Mouse (Mus musculus) adrenal gland, adult 2 months (tissue): ENCODE data around the gene Neurl4. TPM values are rescaled to one million over a fixed set of nuclear protein-coding genes. Genes with fewer than 3 reads are reported as not detected.
"Not testable (repeated sequence)": the region's sequence is repeated elsewhere in the genome, so short reads cannot be mapped to it uniquely, and the experiment has no call there.

Experiments
- DNase-seq: peaks from one replicate; pipeline ENCODE4 v3.0.0; 2021
- long read RNA-seq: library from polyadenylated mRNA; stranded (forward); transcript quantifications from one replicate; pipeline ENCODE4 v2.0.0, GENCODE M21; 2021
- polyA plus RNA-seq: library from polyadenylated mRNA; depleted of rRNA; stranded (reverse); fragments of >200 nt; gene quantifications from 2 replicates; pipeline ENCODE4 v1.2.3, GENCODE M21; 2012; rRNA removed
- total RNA-seq, 2 experiments: library from RNA; stranded (reverse); gene quantifications; 2 replicates each; pipeline ENCODE4 v1.2.3; 2021

Neurl4 gene
- total RNA-seq (10 to 100 TPM; 40.6 to 44.2 TPM), polyA plus RNA-seq (38.6 and 47.6 TPM in 2 replicates)
- long read RNA-seq, full-length matches to known transcripts = 3 of 14 reads
- long read RNA-seq, partial matches to known transcripts = 3 of 14 reads
- long read RNA-seq, other reads (novel, unspliced or antisense) = 8 of 14 reads

GRCm38 (mm10) chr11:69900471-69901405 lies at the start of gene Neurl4, which contains the start of gene 2810408A11Rik:
Neurl4 (plus strand) TSS chr11:69901072.
2810408A11Rik (minus strand) TSS chr11:69900987.
- DNase-seq = peak; percentile 92

DNA sequence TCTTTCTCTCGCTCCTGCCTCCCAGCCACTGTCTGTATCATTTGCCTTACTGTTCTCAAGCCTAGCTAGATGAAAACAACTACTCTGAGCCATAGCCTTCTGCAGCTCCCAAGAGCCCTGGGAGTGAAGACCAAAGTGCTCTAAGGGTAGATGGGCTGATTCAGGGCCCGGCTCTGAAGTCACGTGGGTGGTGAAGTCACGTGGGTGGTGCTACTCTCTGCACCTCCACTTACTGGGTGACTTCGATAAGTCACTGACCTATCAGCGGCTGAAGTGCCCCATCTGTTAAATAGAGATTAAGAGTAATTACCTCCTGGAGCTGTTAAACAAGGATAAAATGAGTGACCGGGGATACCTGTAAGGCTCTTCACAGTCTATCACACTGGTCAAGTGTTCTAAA lies 46.9 kb upstream of the Neurl4 start:
- no peak for DNase-seq

DNA sequence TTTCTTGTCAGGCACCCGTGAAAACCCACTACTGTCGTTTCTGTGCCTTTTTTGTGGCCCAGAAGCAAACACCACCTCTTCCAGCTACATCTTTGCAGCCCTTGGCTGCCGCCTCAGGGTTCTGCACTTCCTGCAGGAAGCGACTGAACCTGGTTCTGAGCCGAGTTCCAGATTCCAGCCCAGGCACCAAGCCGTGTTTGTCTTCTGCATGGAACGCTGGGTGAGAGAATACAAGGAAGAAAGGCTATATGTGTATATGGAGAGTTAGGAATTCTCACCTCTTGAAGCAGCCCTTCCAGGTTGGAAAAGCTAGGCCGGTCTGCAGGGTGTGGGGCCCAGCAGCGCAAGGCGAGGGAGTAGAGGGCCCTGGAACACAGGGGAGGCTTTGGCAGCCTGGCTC lies 46.2 kb upstream of the Neurl4 start:
- no peak for DNase-seq

GRCm38 (mm10) chr11:69855347-69855746 lies 45.5 kb upstream of the Neurl4 start:
- DNase-seq = peak; percentile 55

DNA sequence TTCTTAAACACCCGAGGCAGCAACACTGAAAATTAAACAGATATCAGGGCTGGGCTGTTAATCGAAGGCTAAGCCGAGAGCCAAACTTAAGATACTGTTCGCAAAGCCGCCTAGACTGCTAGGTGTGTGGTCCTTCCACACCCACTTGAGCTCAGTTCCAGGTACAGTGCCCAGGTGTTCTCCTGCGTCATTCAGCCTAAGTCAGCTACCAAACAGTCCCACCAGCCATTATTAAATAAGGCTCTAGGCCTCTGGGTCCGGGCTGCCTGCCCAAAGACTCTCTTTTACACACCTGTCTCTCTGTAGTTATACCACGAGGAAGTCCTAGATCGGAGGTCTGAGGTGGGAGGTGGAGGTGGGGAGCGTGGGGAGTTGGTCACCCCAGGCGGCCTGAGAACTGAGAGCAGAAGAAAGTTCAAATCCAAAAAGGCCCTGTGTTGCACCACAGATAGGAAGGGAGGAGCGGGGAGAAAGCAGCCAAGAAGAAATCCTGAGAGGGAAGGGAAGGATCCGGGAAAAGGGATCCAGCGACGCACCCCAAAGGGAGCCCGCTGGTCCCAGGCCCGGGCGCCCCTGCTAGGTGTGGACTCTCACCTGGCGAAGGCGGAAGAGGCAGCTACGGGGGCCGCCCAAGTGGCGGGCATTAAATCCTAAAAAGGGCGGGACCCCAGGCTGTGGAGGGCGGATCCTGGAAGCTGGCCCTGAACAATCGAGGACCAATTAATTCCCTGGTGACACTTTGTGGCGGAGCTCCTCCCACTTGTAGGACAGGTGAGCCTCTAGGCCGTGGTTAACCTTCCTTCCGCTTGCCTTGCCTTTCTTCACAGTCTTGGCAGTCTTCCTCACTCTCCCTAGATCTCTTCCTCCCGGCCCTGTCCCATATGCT lies 42.5 kb upstream of the Neurl4 start, which contains the start of gene Tnk1:
Gene Tnk1 (minus strand): TSS at position 618 of the 886 bp plus-strand sequence.
- DNase-seq = no peak

DNA sequence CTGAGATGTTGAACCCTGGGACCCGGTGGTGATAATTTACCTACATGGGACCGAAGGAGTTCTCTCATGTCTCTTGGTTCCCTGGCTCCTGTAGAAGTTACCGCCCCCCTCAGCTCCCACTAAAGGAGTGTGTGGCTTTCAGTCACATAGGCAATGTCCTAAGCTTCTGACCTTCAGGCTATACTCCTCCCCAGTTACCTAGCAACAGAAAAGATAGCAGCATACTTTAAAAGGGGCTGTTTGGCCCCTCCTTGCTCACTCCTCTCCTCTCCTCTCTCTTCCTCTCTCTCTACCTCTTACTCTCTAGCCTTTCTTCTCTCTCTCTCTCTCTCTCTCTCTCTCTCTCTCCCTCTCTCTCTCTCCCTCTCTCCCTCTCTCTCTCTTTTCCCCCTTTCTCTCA lies 37.1 kb upstream of the Neurl4 start:
- DNase-seq = not testable (repeated sequence)

- no peak for DNase-seq
These were observed 36.6 kb upstream of the Neurl4 start for GRCm38 (mm10) chr11:69864138-69864860.

- no peak for DNase-seq
These were observed 35.3 kb upstream of the Neurl4 start for GRCm38 (mm10) chr11:69865561-69865960.

GRCm38 (mm10) chr11:69867335-69867734 lies 33.5 kb upstream of the Neurl4 start:
- DNase-seq = no peak

GRCm38 (mm10) chr11:69870289-69871069 lies 30.4 kb upstream of the Neurl4 start:
- DNase-seq = no peak

DNA sequence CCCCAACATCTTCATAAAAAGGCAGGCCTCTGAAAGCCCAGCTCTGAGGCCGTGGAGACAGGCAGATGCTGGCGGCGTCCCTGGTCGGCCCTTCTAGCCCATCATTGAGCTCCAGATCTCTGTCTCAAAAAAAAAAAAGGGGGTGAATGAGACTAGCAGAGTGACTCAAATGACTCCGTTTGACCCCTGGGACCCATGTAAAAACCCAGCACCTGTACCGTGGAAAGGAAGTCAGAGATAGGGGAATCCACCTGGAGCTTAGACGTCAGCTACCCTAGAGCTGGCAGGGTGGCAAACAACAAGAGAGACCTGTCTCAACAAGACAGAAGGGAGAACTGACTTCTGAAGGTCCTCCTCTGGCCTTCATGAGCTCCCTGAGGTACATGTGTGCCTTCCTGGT lies 29.1 kb upstream of the Neurl4 start:
- DNase-seq = no peak

GRCm38 (mm10) chr11:69872451-69872850 lies 28.4 kb upstream of the Neurl4 start:
- peak; percentile 67 for DNase-seq

DNA sequence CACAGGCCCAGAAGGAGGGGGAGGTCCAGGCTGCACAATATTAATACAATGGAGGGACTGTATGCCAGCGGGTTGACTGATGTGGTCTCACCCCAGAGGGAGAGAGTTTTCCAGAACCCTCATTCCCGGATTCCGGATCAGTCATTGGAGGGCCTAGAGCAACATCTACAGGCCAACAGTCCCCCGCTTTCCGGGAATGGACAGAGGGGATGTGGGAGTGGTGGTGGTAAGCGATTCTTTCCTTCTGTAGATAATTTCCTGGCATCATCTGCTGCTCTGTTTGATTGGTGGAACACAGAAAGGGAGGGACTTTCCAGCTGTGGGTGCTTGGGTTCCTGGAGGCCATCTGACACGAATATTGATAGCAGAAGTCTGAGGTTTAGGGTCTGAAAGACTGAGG lies 24.7 kb upstream of the Neurl4 start:
- DNase-seq = peak; percentile 40

- peak; percentile 86 for DNase-seq
These were observed 24.0 kb upstream of the Neurl4 start for GRCm38 (mm10) chr11:69876867-69877266.

DNA sequence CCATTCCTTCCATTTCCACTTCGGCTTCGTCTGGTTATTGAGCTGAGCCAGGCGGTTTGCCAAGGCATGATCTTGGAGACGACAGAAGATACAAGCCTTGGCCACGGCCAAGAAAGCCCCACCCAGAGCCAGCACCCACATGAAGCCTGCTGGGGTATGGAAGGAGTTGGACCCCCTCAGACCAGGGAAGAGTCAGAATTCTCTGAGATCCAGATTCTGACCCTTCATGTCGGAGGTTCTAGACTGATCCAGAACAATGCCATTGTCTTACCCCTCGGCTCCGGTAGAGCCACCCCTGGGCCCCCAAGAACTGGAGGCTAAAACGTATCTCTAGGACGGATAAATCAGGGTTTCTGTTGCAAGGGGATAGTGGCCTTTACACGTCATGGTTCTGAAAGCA lies 23.0 kb upstream of the Neurl4 start, which contains the start of gene Tmem95:
Gene Tmem95 (minus strand): TSS at position 141 of the 400 bp plus-strand sequence.
- no peak for DNase-seq

GRCm38 (mm10) chr11:69878399-69878798 lies 22.5 kb upstream of the Neurl4 start:
- no peak for DNase-seq

GRCm38 (mm10) chr11:69878952-69879351 lies 21.9 kb upstream of the Neurl4 start:
- no peak for DNase-seq

GRCm38 (mm10) chr11:69879711-69880110 lies 21.2 kb upstream of the Neurl4 start:
- no peak for DNase-seq

GRCm38 (mm10) chr11:69880506-69880852 lies 20.4 kb upstream of the Neurl4 start:
- no peak for DNase-seq

DNA sequence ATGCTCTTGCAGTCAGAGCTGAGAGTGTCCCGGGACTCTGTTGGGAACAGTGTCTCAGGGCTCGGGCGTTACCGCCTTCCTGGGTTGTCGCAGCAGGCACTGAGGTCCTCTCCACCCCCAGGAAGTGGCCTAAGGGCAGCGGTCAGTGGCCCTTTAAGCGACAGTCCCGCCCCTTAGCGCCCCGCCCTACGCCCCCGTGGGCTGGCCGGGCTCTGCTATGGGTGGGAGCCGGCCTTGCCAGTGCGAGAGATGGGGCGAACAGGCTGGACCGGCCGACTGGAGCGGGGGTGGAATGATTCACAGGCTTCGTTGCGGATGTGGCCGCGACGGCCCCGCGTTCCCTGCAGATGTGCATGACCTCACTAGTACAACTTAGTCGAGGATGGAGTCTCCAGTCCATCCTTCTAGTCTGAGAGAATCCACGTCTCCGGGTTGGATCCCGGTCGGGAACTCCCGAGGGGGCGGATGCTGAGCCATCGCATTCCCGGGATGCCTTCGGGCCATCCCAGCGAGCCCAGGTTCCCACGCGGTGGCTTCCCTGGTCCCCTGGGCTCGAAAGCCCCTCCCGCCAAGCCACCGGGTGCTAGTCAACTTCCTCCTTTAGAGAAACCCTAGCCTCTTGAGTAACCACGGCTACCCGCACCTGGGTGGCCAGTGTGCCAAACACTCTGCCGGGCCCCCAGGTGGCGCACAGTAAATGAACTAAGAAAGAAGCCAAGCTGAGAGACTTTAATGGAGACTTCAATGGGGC lies 19.8 kb upstream of the Neurl4 start, which contains the start of gene Kctd11:
Gene Kctd11 (minus strand): TSS at position 554 of the 751 bp plus-strand sequence.
- peak; percentile 97 for DNase-seq
